Mouse (Mus musculus): ENCODE data around the gene Sptssa.
A peak's percentile ranks its signal among the peaks of the same experiment; 100 is the strongest.
"Not testable (repeated sequence)": the region's sequence is repeated elsewhere in the genome, so short reads cannot be mapped to it uniquely, and the experiment has no call there.

Sptssa gene

DNA sequence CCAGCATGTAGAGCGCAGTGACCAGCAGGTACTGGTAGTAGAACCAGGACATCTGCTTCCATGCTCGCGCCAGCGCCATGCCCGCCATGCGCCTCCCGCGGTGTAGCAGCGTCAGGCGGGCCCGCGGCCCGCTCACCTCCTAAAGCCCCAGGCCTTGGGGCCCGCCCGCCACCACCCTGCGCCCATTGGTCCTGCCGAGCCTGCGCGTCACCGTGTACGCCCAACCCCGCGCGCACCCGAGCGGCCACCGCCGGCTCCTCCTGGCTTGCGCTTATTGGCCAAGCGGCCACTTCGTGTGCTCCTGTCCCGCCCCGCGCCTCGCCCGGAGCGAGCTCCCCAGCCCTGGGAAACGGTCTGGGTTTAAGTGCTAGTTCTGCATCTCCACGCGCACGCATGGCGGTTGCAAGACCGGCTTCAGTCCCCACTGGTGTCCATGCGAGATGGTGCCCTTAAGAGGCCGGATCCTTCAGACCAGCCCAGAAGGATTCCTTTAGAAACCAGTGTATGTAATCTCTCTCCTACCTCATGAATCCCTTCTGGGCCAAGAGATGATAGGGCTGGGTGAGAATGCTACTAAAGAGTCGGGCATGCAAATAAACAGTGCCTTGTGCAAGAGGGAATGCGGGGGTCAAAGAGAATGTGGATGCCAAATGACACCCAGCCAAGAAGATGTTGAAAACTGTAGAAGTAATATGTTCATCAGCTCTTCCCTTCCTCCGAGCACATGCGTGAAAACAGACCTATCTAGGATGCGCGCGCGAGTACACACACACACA is at the start of gene Sptssa:
Gene Sptssa, minus strand, starts transcription at position 178 of the 776 bp plus-strand sequence.
- peak; percentile 97 to 98 for DNase-seq

- no peak for DNase-seq
Measured at GRCm38 (mm10) chr12:54699394-54699793, 43.0 kb upstream of the Sptssa start.

DNA sequence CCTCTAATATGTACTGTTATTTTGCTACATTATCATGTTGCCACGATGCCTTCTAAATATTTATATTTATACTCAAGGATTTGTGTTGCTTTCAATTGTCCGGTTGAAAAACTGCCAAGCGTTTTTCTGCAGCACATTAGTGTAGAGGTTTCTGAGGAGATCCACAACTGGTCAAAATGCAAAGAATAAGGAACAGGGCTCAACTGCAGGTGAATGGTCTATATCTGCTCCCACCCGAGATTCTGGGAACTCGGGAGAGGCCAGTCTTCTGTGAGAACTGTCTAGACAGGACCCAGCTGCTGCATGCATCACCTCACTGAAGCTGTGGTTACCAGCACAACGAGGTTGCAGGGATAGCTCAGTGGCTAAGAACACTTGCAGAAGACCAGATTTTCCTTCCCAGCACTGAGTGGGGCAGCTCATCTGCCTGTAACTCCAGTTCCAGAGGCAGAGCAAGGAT is 41.4 kb upstream of the Sptssa start:
- no peak for DNase-seq

DNA sequence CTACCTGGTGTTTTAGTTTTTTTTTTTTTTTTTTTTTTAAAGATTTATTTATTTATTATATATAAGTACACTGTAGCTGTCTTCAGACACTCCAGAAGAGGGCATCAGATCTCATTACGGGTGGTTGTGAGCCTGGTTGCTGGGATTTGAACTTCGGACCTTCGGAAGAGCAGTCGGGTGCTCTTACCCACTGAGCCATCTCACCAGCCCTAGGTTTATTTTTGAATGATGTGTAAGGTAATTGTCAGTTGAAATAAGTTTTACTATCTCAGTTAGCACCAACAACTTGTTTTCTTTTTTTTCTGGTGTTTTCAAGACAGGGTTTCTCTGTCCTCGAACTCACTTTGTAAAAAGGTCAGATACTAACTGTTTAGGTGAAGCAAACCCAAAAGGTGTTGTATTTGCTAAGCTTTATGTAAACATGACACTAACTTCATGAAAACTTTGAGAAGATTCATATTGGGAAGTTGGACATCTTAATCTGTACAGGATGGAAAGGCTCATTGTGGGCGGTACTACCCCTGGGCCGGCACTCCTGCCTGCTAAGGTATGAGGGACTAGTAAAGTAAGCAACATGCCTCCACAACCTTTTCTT is 40.7 kb upstream of the Sptssa start:
- no peak for DNase-seq

- peak; percentile 95 to 96 for DNase-seq
Measured at GRCm38 (mm10) chr12:54696242-54697002, 40.0 kb upstream of the Sptssa start.

DNA sequence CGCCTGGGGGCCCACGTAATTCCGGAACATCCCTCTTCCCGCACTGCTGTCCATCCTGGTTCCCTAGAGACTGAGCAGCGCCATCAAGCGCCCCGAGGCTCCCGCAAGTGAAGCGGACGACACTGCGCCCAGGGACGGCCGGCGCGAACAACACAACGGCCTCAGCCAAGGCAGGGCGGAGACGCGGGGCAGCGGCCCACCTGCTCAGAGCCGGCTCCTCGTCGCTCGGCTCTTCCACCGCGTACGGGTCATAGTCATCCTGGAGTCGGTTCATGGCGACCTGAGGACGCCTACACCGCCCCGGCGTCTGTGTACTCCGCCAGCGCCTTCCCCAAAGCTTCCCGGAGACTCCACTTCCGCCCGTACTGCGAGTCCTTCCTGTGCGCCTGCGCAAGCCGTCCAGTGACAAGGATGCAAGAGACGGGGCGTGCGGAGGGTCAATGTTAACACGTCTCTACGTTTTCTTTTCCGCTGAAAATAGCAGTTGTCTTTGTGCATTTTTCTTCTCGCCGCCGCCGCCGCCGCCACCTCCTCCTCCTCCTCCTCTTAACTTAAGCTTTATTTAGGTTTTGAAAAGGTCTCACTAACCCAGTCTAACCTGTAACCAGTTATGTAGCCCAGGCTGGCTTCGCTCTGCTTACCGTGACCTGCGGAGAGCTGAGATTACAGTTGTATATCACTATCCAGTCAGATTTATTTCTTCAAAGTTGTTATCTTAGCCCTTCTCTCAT is 39.3 kb upstream of the Sptssa start, which contains the start of gene Eapp:
Gene Eapp, minus strand, starts transcription at position 387 of the 731 bp plus-strand sequence.
- peak; percentile 97 for DNase-seq

- DNase-seq, result no peak
Measured at GRCm38 (mm10) chr12:54694847-54695510, 38.6 kb upstream of the Sptssa start.

DNA sequence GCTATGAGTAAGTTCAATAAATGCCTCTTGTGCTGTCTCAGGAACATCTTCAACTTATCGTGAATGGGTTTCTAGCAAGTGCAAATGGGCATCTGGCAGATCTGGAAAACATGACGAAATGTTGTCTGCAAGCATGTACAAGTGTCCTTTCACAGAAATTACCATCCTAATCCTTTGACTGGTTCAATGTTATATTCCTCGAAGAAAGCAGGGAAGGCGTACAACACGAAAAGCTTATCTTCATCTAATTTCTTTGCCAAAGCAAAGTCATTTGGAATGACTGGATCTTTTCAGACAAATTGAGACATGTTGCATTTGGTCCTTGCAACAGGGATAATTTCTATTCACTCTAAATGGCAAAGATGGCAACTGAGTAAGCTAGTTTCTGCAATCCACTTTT is 32.7 kb upstream of the Sptssa start:
- DNase-seq, result no peak

DNA sequence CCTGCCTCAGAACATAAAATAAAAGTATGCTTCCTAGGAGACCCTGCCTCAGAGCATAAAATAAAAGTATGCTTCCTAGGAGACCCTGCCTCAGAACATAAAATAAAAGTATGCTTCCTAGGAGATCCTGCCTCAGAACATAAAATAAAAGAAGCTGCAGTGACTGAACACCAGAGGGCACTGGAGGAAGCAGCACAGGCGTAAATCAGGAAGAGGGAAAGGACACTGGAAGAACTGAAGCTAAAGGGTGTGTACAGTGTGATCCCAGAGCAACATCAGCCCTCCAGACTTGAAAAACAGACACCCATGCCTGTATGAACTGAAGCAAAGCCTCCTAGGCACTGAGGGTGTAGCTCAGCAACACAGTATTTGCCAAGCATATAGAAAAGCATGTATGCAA is 26.8 kb upstream of the Sptssa start:
- no peak for DNase-seq

DNA sequence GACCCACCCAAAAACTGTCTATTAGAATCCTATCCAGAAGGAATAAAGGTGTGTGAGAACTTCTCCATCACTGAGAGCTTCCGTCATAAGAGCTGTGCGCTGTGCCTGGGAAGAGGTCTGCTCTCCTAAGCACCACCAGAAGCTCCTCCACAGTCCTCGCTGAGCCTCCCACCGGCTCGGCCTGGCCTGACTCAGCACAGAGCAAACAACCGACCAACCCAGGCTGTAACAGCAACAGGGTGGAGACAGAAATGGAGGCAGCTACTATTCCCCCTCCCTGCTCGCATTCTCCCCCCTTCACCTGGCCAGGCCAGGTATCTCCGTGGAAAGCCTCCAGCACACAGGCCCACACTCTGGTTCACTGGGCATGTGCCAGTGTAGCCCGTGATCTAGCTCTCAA is 20.3 kb upstream of the Sptssa start:
- no peak for DNase-seq

DNA sequence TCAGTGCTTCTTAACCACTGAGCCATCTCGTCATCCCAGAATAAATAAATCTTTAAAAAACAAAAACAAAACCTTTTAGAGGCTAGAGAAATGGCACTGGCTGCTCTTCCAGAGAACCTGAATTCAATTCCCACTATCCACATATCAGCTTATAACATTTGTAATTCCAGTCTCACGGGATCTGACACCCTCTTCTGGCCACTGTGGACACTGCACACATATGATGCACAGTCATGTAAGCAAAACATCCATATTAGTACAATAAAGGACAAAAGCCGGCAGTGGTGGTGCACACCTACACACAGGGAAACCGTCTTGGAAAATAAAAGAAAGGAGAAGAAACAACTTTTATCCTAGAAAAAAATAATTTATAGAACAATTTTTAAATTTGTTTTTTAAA is 19.0 kb upstream of the Sptssa start:
- no peak for DNase-seq

DNA sequence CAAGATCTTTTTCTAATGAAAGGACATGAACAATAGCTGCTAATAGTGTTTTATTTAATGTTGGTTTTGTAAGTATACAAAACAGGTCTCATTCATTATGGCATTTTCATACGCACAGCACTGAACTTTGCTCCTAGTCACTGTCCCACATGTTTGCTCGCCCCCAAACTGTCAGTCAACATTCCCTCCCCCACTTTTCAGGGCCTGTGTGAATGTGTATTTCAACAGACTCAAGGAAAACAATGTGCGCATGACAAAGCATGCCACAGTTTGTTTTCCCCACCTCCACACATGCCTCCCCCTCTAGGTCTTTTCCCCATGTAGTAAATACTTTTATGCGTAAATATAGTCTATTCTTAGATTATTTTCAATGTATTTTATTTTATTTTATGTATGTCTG is 14.9 kb upstream of the Sptssa start:
- DNase-seq, result no peak

DNA sequence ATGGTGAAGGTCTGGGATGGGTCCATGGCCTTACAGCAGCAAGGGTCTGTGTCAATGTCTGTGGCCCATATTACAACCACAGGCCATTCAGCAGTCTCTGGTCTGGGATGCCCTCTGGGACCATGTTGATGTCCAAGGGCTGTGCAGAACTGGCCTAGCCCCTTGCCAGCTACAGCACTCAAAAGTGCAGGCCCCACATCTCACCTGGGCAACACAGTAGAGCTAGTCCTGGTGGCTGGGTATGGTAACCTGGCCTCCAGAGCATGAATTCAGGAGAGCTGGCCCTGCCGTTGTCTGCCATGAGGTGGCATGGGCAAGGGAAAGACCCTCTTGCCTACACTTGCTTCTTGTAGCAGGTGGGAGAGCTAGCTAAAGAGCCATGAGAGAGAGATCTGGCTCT is 11.8 kb upstream of the Sptssa start:
- DNase-seq, result no peak

GRCm38 (mm10) chr12:54665526-54665925 is 9.2 kb upstream of the Sptssa start:
- DNase-seq, result no peak

DNA sequence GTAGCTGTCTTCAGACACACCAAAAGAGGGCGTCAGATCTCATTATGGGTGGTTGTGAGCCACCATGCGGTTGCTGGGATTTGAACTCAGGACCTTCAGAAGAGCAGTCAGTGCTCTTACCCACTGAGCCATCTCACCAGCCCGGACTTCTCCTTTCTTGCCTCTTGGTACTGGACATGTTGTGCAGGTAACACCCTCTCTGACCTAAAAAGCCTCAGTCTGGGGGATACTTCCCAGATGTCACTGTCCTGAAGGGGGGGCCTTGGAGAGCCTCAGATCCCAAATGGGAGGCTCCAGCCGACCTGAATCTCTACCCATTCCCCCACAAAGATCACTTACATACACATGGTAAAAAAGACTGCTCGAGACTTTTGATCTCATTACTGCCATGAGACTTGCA is 5.1 kb upstream of the Sptssa start:
- not testable (repeated sequence) for DNase-seq

GRCm38 (mm10) chr12:54659901-54660300 is 3.5 kb upstream of the Sptssa start:
- peak in 1 of 2 experiments; percentile 38 for DNase-seq

DNA sequence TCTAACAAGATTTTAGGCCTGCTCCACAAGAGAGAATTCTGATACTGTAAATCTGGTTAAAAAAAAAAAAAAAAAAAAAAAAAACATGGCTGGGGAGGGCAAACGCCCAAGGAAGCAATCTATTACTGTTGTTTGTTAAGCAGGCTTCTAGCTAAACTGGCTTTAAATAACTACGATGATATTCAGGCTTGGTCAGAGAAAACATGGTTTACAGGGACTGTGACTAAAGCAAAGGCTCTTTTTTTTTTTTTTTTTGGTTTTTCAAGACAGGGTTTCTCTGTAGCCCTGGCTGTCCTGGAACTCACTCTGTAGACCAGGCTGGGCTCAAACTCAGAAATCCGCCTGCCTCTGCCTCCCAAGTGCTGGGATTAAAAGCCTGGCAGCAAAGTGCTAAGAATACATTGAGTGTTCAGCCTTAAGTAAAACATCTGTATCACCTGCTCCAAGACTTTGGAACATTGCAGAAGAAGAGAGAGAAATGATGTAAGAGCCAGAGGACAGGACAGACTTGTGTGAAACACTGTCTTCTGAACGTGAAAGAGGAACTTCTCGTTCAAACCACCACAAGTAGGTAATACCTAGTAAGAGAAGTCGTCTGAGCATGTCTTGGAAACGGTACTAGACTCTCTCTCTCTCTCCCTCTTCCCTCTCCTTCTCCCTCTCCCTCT is 2.2 kb upstream of the Sptssa start:
- DNase-seq, result no peak

DNA sequence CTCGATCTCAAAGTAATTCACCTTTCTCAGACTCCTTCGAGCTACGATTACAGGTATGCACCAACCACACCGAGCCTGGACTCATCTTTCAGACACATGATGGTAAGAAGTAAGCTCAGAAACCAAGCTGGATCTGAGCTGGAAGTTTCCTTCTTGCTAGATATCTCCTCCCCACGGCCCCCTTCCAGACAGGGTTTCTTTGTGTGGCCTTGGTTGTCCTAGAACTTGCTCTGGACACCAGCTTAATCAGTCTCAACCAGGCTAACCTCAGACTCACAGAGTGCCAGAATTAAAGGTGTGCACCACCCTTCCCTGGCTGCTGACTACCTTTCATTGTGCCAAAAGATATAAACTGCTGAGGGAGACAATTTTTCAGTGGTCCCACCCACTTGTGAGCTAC is 1.6 kb upstream of the Sptssa start:
- DNase-seq, result no peak

DNA sequence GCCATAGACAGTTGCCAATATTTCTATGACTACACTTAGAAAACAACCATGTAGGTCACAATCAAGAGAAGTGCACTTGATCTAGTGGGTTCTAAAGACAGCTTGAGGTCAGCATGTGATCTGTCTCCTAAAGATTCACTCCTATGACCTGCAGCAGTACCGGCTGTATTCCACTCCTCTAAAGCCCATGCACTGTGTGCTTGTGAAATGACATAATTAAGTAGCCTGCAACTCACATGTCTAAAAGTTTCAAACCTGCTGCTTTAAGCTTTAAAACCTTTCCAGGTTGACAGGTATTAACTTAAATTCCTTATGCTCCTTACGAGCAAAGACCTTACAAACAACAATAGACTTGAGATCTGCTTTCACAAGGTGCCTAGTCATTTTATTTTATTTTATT is 853 bp upstream of the Sptssa start:
- DNase-seq, result no peak

- no peak for DNase-seq
Measured at GRCm38 (mm10) chr12:54656039-54656395, 356 bp downstream of the Sptssa start.

GRCm38 (mm10) chr12:54655292-54656038 is 908 bp downstream of the Sptssa start:
- no peak for DNase-seq

All from lung, postnatal 4 days (tissue).